Mouse (Mus musculus) ES-Bruce4 (cell line): ENCODE measurements around the gene Prr5. TPM values are rescaled to one million over a fixed set of nuclear protein-coding genes. Genes with fewer than 3 reads are reported as not detected.

Source experiments
- H3K27ac ChIP-seq: 2 replicates; pipeline ENCODE4 v1.5.1; 2012; ENCODE audit warnings: low read length, inconsistent platforms; ENCODE audit not compliant: insufficient read depth
- H3K27me3 ChIP-seq: 2 replicates; pipeline ENCODE4 v1.6.1; 2012; ENCODE audit warnings: mild to moderate bottlenecking, low read length, inconsistent platforms; ENCODE audit not compliant: control insufficient read depth, poor library complexity, insufficient read depth, severe bottlenecking
- H3K36me3 ChIP-seq: 2 replicates; pipeline ENCODE4 v1.6.1; 2012; ENCODE audit warnings: inconsistent platforms, mild to moderate bottlenecking, low read length, moderate library complexity; ENCODE audit not compliant: control insufficient read depth, poor library complexity, insufficient read depth, severe bottlenecking
- H3K4me1 ChIP-seq: one replicate; pipeline ENCODE4 v1.8.1; 2011; ENCODE audit warnings: low read length; ENCODE audit not compliant: control insufficient read depth, insufficient read depth
- H3K4me3 ChIP-seq: 2 replicates; pipeline ENCODE4 v1.5.1; 2011; ENCODE audit warnings: low read depth, mild to moderate bottlenecking, low read length
- H3K9ac ChIP-seq: 2 replicates; pipeline ENCODE4 v1.6.1; 2012; ENCODE audit warnings: low read depth, mild to moderate bottlenecking, inconsistent platforms; ENCODE audit not compliant: poor library complexity, severe bottlenecking
- H3K9me3 ChIP-seq: replicated peaks from 2 replicates; pipeline ENCODE4 v1.6.1; 2012; ENCODE audit warnings: mild to moderate bottlenecking, low read length, inconsistent platforms; ENCODE audit not compliant: control insufficient read depth, poor library complexity, insufficient read depth, severe bottlenecking
- CTCF ChIP-seq: IDR thresholded peaks from one replicate; pipeline ENCODE4 v1.8.1; 2011; ENCODE audit warnings: low read depth, low read length
- EP300 ChIP-seq: IDR thresholded peaks from 2 replicates; pipeline ENCODE4 v1.6.1; 2011; ENCODE audit warnings: low read depth, low read length; ENCODE audit not compliant: insufficient read depth
- POLR2A ChIP-seq: IDR thresholded peaks from one replicate; pipeline ENCODE4 v1.8.1; 2011; ENCODE audit warnings: low read length; ENCODE audit not compliant: insufficient read depth
- polyA plus RNA-seq: library from polyadenylated mRNA; stranded (reverse); fragments of >200 nt; gene quantifications from 2 replicates; pipeline ENCODE4 v1.2.4, GENCODE M21; 2011; ENCODE audit warnings: low read depth; ENCODE audit not compliant: missing spikeins, insufficient read depth, insufficient read length

Gene Prr5
- polyA plus RNA-seq, 1 experiment: 17.3 TPM

DNA sequence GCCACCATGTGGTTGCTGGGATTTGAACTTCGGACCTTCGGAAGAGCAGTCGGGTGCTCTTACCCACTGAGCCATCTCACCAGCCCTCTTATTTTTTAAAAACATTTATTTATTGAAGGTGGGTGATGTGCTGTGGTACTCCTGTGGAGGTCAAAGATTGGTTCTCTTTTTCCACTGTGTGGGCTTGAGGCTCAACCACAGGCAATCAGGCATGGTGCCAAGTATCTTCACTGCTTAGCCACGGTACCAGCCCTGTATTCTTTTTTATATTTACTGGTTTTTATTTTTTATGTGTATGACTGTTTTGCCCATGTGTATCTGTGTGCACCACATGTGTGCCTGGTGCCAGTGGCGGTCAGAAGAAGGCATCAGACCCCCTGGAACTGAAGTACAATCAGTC is 8.1 kb upstream of the Prr5 start:
- TF ChIP-seq POLR2A (no peak), CTCF (no peak), EP300 (no peak)
- H3K4me1 ChIP-seq: peaks cover 11% of the 10 kb centered on the region

DNA sequence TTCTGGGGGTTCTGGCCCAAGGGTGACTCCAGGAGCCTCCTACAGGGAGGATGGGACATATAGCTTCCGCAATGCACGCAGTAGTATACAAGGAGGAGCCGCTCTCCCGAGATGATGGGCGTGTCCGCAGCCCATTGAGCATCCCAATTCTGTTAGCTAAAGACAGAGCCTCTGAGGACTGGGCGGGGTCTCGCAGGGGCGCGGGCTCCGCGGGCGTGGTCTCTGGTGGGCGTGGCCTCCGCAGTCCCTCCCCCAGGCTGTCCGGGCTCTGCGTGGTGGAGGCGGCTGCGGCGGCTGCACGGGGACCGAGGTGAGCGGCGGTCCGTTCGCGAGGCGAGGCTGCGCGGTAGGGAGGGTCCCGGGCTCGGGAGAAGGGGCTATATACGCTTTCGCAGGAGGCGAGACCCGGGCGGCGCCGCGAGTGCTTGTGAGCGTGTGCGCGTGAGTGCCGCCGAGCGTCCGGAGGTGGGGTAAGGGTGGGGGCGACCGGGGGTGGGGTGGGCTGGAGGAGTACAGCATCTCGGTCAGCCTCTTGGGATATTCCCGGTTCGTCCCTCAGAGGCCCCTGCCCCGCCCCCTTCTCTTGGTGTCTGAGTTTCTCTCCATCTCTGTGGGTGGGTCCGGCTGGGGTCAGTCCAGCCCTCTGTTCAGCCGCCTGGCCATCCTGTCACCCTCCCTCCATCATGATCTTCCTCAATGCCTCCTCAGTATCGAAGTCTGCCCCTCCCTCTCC is 6.3 kb upstream of the Prr5 start:
- Histone ChIP-seq H3K4me3 (peak overlapping the region; percentile 67), H3K27ac (no peak overlapping the region), H3K27me3 (no peaks in the 10 kb centered on the region), H3K9ac (peak overlapping the region; percentile 49; the same call in 1 of the 2 replicates), H3K9me3 (no peaks in the 10 kb centered on the region), H3K4me1 (peaks cover 9% of the 10 kb centered on the region), H3K36me3 (no peaks in the 10 kb centered on the region)
- TF ChIP-seq POLR2A: no peak
- no peak for TF ChIP-seq CTCF
- TF ChIP-seq EP300: no peak

More for the DNA sequence above, 8.1 kb upstream of the Prr5 start:
- no peak overlapping the region for H3K27ac ChIP-seq
- H3K4me3 ChIP-seq: no peak overlapping the region
- H3K9ac ChIP-seq: no peak overlapping the region
- no peaks in the 10 kb centered on the region for H3K27me3 ChIP-seq
- H3K9me3 ChIP-seq: no peaks in the 10 kb centered on the region
- no peaks in the 10 kb centered on the region for H3K36me3 ChIP-seq

DNA sequence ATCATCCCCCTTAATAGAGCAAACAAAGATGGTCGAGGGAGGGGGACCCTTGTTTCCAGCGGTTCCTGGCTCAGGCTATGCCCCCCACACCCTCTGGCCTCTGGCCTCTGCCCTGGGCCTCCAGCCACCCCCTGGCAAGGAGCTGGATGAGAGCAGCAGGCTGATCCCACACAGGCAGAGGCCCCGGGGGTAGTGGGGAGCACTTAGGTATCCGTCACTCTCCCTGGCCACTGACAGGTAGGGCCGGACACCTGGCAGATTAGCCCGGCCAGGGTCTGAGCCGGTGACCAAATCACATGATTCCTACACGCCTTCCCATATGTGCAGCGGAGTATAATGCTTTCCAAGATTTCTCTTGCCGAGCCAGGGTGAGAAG is 5.7 kb upstream of the Prr5 start:
- H3K27ac ChIP-seq: no peak overlapping the region
- no peaks in the 10 kb centered on the region for H3K27me3 ChIP-seq
- H3K9ac ChIP-seq: no peak overlapping the region

GRCm38 (mm10) chr15:84664542-84665460 is 4.6 kb upstream of the Prr5 start:
- H3K27me3 ChIP-seq: no peaks in the 10 kb centered on the region
- no peaks in the 10 kb centered on the region for H3K9me3 ChIP-seq
- H3K9ac ChIP-seq: no peak overlapping the region
- H3K27ac ChIP-seq: no peak overlapping the region
- no peak overlapping the region for H3K4me3 ChIP-seq
- TF ChIP-seq CTCF (no peak), EP300 (no peak), POLR2A (no peak)
- H3K4me1 ChIP-seq: peaks cover 10% of the 10 kb centered on the region
- no peaks in the 10 kb centered on the region for H3K36me3 ChIP-seq

More for the DNA sequence above, 5.7 kb upstream of the Prr5 start:
- TF ChIP-seq POLR2A (no peak), CTCF (no peak)
- H3K4me3 ChIP-seq: peak overlapping the region; percentile 67
- H3K9me3 ChIP-seq: no peaks in the 10 kb centered on the region
- H3K36me3 ChIP-seq: no peaks in the 10 kb centered on the region
- peaks cover 9% of the 10 kb centered on the region for H3K4me1 ChIP-seq

- no peak overlapping the region for H3K9ac ChIP-seq
- TF ChIP-seq POLR2A: no peak
- peak; percentile 90 for TF ChIP-seq EP300
- no peaks in the 10 kb centered on the region for H3K27me3 ChIP-seq
- no peaks in the 10 kb centered on the region for H3K9me3 ChIP-seq
- no peaks in the 10 kb centered on the region for H3K36me3 ChIP-seq
- H3K4me1 ChIP-seq: peaks cover 12% of the 10 kb centered on the region
- H3K4me3 ChIP-seq: no peak overlapping the region
- H3K27ac ChIP-seq: no peak overlapping the region
These were observed 3.8 kb upstream of the Prr5 start for GRCm38 (mm10) chr15:84665662-84666061.

- Histone ChIP-seq H3K27me3 (no peaks in the 10 kb centered on the region), H3K9ac (no peak overlapping the region), H3K4me3 (no peak overlapping the region), H3K27ac (no peak overlapping the region), H3K4me1 (peaks cover 12% of the 10 kb centered on the region), H3K36me3 (no peaks in the 10 kb centered on the region), H3K9me3 (no peaks in the 10 kb centered on the region)
- TF ChIP-seq EP300 (no peak), CTCF (no peak), POLR2A (no peak)
These were observed 3.4 kb upstream of the Prr5 start for GRCm38 (mm10) chr15:84666065-84666464.
